Mouse (Mus musculus) ovary, adult 18-20 months (tissue): ENCODE results near the gene Tmem87a.

Experiments
- DNase-seq: peaks from one replicate; pipeline ENCODE4 v3.0.0; 2022; ENCODE audit warnings: low spot score, mixed read lengths

The Tmem87a gene

GRCm38 (mm10) chr2:120366501-120366900, 37.4 kb downstream of the Tmem87a start:
- DNase-seq, result no peak

DNA sequence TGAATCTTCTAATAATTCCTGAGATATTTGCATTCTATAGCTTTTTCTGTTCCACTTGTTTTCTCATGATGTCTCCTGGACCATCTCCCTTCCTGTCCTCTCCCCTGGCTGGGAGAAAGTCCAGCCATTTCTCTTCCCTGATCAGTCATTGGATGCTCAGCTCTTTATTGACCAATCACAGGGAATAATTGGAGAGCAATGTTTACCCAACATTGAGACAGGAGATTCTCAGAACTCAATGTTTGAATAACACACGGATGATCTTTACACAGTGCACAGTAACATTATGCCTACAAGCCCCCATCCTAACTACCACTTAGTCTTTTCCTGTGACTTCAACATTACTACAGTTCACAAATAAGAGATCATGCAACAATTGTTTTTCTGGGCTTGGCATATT, 43.5 kb downstream of the Tmem87a start:
- DNase-seq, result no peak

- peak; percentile 78 for DNase-seq
Observed at GRCm38 (mm10) chr2:120352682-120353646, 50.9 kb downstream of the Tmem87a start, which contains the start of gene Vps39. Vps39 (minus strand) TSS chr2:120353137.

GRCm38 (mm10) chr2:120351321-120351720, 52.6 kb downstream of the Tmem87a start:
- DNase-seq, result no peak

DNA sequence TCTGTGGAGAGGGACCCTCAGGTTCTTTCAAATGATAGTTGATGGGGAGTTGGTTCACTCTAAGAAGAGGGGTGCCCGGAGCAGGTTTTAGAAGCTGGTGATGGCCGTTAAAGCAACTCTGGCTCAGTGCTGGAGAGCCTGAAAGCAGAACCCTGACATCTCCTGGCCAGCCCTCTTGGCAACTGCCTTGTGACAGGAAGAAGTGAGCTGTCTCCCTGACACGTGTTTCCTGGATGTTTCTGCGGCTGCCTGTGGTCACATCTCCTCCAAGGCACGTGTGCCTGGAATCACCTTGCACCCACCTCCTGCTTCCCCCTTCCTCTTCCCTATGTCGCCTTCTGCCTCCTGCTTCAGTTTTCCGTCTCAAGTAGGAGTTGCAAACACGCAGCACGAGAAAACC, 55.8 kb downstream of the Tmem87a start:
- DNase-seq, result no peak

- no peak for DNase-seq
Observed at GRCm38 (mm10) chr2:120341741-120342140, 62.2 kb downstream of the Tmem87a start.

DNA sequence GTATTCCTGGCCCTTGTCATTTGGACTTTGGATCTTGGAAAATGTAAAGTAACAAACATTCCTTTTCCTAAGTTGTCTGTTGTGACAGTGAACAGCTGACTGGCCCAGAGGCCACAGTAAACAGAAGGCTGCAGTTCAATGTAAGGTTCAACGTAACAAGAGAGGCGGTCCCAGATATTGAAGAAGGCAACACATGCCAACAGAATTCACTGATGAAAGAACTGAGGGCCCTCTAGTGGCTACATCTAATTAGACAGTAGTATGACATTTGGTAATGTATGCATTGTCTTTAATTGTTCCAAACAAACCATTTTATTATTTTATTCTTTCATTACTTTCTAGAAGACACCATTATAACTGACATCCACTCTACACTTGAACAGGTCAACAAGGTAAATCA, 66.0 kb downstream of the Tmem87a start:
- no peak for DNase-seq

DNA sequence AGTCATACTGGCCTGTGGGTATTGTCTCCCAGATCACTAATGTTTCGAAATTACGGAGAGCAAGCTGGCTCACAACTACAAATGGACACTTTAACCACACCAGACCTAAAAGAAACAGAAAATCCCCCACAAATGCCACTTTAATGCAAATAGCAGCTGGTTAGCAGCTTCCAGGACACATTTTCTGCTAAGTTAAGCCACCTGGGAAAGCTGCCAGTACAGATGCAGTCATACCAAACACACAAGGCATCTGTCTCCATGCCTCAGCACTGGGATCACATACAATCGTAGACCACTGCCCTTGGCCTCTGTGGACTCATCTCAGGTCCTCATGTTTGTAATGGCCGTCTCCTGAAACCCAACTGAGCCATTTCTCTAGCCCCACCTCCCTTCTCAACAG, 72.3 kb downstream of the Tmem87a start:
- DNase-seq, result no peak

DNA sequence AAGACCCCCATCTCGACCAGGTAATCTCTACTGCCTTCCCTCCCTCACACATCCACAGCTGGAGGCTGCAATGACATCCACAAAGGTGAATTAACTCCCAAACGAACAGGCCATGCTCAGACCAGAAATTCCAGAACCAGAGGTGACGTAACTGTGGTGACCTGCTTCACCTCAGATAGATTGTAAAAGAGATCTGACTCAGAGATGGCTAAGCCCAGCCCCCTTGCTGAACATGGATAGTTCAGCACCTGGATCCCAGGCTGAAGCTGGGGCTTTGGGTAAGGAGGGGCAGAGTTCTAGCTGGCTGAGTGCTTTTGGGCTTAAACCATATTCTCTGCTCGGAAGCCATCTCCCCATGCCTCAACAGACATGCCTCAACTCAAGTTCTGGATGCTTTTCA, 88.8 kb downstream of the Tmem87a start:
- no peak for DNase-seq

DNA sequence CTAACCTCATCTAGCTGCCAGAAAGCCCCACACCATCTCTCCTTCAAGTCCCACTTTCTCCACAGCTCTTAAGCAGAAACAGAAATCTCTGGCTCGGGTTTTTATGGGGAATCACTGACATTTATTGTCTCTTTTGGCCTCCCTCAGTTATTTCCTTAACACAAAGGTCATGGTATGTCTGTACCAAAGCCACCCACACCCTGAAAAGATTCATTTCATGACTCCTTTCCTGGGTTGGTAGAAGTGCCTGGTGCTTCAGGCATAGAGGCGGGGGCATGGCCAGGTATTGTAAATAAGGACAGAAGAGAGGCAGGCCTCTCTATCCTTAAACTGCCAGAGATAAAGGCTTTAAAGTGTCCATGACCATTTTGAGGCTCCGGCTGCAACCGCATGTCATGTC, 89.4 kb downstream of the Tmem87a start:
- DNase-seq, result no peak

- no peak for DNase-seq
Observed at GRCm38 (mm10) chr2:120313976-120314375, 89.9 kb downstream of the Tmem87a start, which contains the start of gene Pla2g4f. Pla2g4f (minus strand) TSS chr2:120314165.

DNA sequence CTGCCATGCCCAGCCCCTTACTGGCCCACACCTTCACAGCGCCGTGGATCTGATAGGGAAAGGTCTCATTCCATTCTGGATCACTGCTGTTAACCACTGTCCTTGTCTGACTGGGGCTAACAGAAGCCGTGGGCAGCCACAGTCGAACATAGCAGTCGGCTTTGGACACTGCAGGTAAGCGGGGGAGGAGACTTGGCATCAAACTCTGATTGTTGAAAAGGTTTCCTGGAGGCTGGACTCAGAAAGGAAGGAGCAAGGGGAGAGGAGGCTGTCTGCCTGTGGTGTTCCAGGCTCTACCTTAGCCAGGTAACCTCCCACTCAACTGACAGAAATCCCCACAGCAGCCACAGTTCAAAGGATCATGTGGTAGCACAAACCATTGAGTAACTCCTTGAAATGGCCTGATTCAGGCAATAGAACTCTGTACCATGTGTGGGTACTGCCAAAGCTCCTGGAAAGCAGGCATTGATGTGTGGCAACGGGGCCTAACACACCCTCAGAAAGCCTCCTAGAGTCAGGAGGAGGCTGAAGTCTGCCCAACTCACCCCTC, 91.6 kb downstream of the Tmem87a start:
- peak; percentile 12 for DNase-seq
